Mouse (Mus musculus): Measurements from ENCODE around the gene Nectin2. TPM values are rescaled to one million over a fixed set of nuclear protein-coding genes. Genes with fewer than 3 reads are reported as not detected.

Nectin2 gene
- polyA plus RNA-seq, 1 experiment from 2014 or later: 46.7 TPM

DNA sequence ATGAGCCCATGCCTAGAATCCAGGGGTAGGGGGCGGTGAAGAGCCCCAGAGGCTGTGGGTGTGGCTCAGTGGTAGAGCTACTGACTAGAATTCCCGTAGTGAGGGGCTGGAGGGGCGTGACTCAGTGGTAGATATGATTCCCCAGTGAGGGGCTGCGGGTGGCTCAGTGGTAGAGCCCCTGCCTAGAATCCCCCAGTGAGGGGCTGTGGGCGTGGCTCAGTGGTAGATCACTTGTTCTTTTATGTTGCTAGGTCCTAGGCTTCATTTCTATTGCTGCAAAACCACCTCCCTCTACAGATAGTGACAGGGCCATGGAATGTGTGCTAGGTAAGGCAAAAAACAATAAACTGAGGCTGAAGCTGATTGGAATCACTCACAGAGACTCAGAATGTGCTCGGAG lies 54.4 kb downstream of the Nectin2 start:
- no peaks in the 10 kb centered on the region for H3K9me3 ChIP-seq (ENCODE audit: control insufficient read depth, low read length)
- H3K9ac ChIP-seq: no peak overlapping the region
- H3K27me3 ChIP-seq (ENCODE audit: control insufficient read depth, insufficient read depth, low read length): no peaks in the 10 kb centered on the region
- peaks cover 20% of the 10 kb centered on the region for H3K4me1 ChIP-seq (replicated peaks; ENCODE audit: control insufficient read depth, insufficient read depth, low read length)
- DNase-seq (ENCODE audit: low spot score): no peak
- H3K4me3 ChIP-seq (replicated peaks; ENCODE audit: low read length): no peak overlapping the region
- no peak overlapping the region for H3K4me2 ChIP-seq (replicated peaks)
- no peak for ATAC-seq (ENCODE audit: low FRiP score)
- H3K36me3 ChIP-seq (replicated peaks; ENCODE audit: control insufficient read depth, insufficient read depth): no peaks in the 10 kb centered on the region
- WGBS: 87% methylated on average over 6 of the region's 6 CpGs
- no peak overlapping the region for H3K27ac ChIP-seq

DNA sequence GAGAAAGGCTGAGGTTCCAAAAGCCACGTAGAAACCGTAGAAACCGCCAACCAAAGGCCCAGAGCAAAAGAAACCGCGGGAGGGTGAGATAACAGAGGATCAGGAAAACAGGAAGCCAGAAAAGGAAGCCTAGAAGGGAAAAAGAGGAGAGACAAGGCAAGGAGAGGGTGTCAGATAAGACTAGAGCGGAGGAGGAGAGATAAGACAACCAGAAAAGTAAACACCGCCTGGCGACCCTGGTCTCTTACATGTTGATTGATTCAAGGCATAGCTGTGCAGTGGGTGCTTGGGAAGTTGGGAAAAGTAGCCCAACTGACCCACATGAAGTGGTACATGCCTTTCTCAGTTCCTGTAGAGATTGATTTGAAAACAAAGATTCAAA lies 55.1 kb downstream of the Nectin2 start:
- no peak for ATAC-seq (ENCODE audit: low FRiP score)

DNA sequence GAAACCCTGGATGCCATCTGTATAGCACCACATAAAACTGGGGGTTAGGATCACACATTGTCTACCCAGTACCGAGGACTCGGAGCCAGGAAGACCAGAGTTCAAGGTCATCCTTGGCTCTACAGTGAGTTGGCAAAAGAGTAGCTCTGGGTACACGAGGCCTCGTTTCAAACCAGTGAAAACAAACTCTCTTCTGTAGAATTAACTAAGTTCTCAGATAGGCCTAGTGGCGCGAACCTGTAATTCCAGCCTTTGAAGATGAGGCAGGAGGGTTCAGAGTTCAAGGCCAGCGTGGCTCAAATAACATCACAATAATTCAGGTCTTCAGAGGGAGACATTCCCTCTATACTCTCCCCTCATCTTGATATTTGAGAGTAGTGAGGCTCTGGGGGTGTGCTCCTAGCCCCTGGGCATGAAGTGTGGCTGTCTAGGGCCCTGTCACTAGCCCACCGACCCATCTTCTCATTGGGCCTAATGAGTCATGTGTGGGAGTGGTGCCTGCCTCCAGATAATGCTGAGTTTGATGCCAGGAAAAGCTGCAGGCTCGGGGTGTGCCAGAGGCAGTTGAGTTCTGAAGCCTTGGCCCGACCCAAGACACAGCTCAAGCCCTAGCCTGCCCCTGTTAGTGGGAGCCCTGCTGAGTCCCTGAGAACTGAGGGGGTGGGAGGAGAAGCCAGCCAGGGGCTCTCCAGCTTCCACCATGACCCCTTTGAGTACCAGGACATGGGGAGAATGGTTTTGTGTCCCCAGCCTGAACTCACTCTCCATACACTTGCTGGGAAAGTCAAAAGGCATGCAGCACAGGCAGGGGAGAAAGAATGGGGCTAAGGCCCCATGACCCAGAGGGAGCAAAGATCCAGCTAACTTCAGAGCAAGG lies 55.7 kb downstream of the Nectin2 start:
- 87% methylated on average over 10 of the region's 10 CpGs for WGBS
- no peak overlapping the region for H3K27ac ChIP-seq

More for the DNA sequence above, 55.1 kb downstream of the Nectin2 start:
- no peak for DNase-seq (ENCODE audit: low spot score)
- WGBS: 58% methylated on average over 8 of the region's 8 CpGs
- Histone ChIP-seq H3K4me3 (replicated peaks; ENCODE audit: low read length) (no peak overlapping the region), H3K27me3 (ENCODE audit: control insufficient read depth, insufficient read depth, low read length) (no peaks in the 10 kb centered on the region), H3K27ac (no peak overlapping the region), H3K9me3 (ENCODE audit: control insufficient read depth, low read length) (no peaks in the 10 kb centered on the region), H3K4me1 (replicated peaks; ENCODE audit: control insufficient read depth, insufficient read depth, low read length) (peaks cover 20% of the 10 kb centered on the region), H3K9ac (no peak overlapping the region), H3K36me3 (replicated peaks; ENCODE audit: control insufficient read depth, insufficient read depth) (no peaks in the 10 kb centered on the region), H3K4me2 (replicated peaks) (no peak overlapping the region)

DNA sequence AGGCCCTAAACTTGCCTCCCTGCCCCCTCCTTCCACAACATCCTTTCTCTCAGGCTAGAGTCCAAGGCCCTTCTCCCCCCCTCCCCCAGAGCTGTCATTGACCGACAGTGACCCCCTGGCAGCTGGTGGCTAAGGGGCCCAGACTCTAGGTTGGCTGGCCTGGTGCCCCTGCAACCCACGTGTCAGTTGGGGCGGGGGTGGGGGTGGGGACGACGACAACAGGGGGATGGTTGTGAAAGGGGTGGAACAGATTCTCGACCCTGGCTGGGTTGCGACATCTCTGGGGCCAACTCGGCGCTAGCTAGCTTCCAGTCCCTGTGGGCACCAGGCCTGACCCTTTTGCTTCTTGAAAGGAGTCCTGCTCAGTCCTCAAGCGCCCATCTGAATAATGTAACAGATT lies 56.9 kb downstream of the Nectin2 start:
- H3K4me2 ChIP-seq (replicated peaks): no peak overlapping the region
- WGBS: 21% methylated on average over 9 of the region's 10 CpGs
- H3K9ac ChIP-seq: no peak overlapping the region
- DNase-seq (ENCODE audit: low spot score): no peak
- no peaks in the 10 kb centered on the region for H3K27me3 ChIP-seq (ENCODE audit: control insufficient read depth, insufficient read depth, low read length)
- ATAC-seq (ENCODE audit: low FRiP score): no peak
- H3K27ac ChIP-seq: no peak overlapping the region
- no peak overlapping the region for H3K4me3 ChIP-seq (replicated peaks; ENCODE audit: low read length)
- H3K4me1 ChIP-seq (replicated peaks; ENCODE audit: control insufficient read depth, insufficient read depth, low read length): peaks cover 9% of the 10 kb centered on the region; the same call in 1 of the 2 replicates
- H3K36me3 ChIP-seq (replicated peaks; ENCODE audit: control insufficient read depth, insufficient read depth): no peaks in the 10 kb centered on the region
- H3K9me3 ChIP-seq (ENCODE audit: control insufficient read depth, low read length): no peaks in the 10 kb centered on the region

More for the DNA sequence above, 55.7 kb downstream of the Nectin2 start:
- Histone ChIP-seq H3K4me3 (replicated peaks; ENCODE audit: low read length) (no peak overlapping the region), H3K9me3 (ENCODE audit: control insufficient read depth, low read length) (no peaks in the 10 kb centered on the region), H3K9ac (no peak overlapping the region), H3K27me3 (ENCODE audit: control insufficient read depth, insufficient read depth, low read length) (no peaks in the 10 kb centered on the region), H3K36me3 (replicated peaks; ENCODE audit: control insufficient read depth, insufficient read depth) (no peaks in the 10 kb centered on the region), H3K4me2 (replicated peaks) (no peak overlapping the region), H3K4me1 (replicated peaks; ENCODE audit: control insufficient read depth, insufficient read depth, low read length) (peaks cover 19% of the 10 kb centered on the region)
- DNase-seq (ENCODE audit: low spot score) (no peak), ATAC-seq (ENCODE audit: low FRiP score) (no peak)

DNA sequence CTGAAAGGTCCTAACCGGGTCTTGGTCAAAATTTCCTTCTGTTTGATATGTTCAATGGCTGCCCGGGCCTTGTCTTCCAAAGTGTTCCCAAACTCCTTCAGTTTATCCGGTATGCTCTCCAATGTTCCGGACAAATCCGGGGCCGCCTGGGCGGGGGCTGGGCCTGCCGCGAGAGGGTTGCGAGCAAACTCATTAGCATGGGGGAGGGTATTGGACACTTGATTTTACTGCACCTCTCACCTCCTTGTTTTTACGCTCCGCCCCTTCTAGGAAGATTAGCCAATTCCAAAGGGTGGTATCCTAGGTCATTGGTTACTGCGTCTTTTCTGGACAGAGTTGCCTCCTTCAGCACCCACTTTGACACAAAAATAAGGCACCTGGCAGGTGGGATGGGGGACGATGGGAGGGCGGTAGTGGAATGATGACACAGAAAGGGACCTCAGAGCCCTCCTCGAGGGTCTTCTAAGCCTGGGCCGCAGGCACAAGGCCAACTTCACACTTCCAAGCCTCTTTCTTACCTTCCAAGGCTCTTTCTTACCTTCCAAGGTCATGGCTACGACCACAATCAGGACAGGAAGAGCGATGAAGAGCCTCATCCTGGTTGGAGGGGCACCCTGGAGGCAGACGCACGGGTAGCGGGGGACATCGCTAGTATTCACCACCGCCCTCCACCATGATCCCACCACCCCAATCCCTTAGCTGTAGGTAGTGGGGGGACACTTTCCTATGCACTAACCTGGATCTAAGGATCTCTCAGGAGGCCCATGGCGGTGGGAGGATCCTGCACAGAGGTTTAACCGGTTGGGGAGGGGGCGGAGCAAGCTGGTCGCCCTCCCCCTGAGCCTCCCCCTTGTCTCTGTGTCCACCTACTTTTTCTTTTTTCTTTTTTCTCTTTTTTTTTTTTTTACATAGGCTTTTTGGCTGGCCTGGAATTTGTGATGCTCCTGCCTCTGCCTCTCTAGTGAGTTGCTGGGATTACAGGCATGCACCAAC lies 58.1 kb downstream of the Nectin2 start, which contains the start of gene Apoc1:
Gene Apoc1, minus strand, starts transcription at position 788 of the 993 bp plus-strand sequence.
- Histone ChIP-seq H3K27ac (no peak within 1 kb of the TSS), H3K9me3 (ENCODE audit: control insufficient read depth, low read length) (no peaks in the 10 kb centered on the region), H3K36me3 (replicated peaks; ENCODE audit: control insufficient read depth, insufficient read depth) (no peaks in the 10 kb centered on the region), H3K4me3 (replicated peaks; ENCODE audit: low read length) (no peak within 1 kb of the TSS), H3K4me2 (replicated peaks) (no peak within 1 kb of the TSS), H3K27me3 (ENCODE audit: control insufficient read depth, insufficient read depth, low read length) (no peaks in the 10 kb centered on the region), H3K4me1 (replicated peaks; ENCODE audit: control insufficient read depth, insufficient read depth, low read length) (0 out of 2 replicates have a peak, but pooled peaks cover 3% of the 10 kb centered on the region), H3K9ac (no peak within 1 kb of the TSS)
- ATAC-seq (ENCODE audit: low FRiP score): no peak
- WGBS: 52% methylated on average over 28 of the region's 28 CpGs
- no peak for DNase-seq (ENCODE audit: low spot score)

DNA sequence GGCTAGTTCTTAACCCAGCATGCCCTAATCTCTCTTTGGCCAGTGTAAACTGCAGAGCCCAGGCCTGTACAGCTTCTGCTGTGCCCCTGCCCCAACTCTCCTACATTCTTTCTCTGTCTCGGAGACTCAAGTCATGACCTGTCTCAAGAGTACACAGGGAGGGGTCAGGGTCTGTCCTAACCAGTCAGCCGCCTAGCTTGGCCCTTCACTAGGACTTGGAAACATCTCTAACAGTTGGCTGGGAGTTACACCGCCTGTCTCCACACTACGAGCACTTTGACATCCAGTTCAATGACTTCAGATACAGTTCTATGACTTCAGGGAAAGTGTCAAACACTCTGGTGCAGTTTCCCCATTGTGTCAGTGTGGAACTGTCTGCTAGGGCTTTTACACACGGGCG lies 58.8 kb downstream of the Nectin2 start:
- Histone ChIP-seq H3K4me1 (replicated peaks; ENCODE audit: control insufficient read depth, insufficient read depth, low read length) (0 out of 2 replicates have a peak, but pooled peaks cover 3% of the 10 kb centered on the region), H3K4me3 (replicated peaks; ENCODE audit: low read length) (no peak overlapping the region), H3K4me2 (replicated peaks) (no peak overlapping the region), H3K27ac (no peak overlapping the region), H3K9me3 (ENCODE audit: control insufficient read depth, low read length) (no peaks in the 10 kb centered on the region), H3K9ac (no peak overlapping the region), H3K27me3 (ENCODE audit: control insufficient read depth, insufficient read depth, low read length) (no peaks in the 10 kb centered on the region), H3K36me3 (replicated peaks; ENCODE audit: control insufficient read depth, insufficient read depth) (no peaks in the 10 kb centered on the region)
- DNase-seq (ENCODE audit: low spot score) (no peak), ATAC-seq (ENCODE audit: low FRiP score) (no peak)
- WGBS: 78% methylated on average over 6 of the region's 6 CpGs

DNA sequence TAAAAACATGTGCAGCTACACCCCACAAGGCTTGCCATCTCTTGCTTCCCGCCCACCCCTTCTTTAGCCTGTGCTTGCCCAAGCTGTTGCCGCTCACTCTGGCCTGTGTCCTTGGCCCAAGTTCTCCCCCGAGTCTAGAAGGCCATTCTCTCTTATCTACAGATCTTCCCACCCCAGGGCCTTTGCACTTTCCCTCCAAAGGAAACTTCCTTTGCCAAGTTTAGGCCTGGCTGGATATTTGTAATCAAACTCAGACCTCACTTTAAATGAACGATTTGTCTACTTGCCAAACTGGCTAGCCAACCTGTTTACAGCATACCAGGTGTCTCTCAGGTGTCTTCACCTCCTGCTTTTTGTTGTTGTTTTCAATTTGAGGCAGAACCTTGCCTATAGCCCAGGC lies 59.4 kb downstream of the Nectin2 start:
- Histone ChIP-seq H3K9me3 (ENCODE audit: control insufficient read depth, low read length) (no peaks in the 10 kb centered on the region), H3K4me2 (replicated peaks) (no peak overlapping the region), H3K27ac (no peak overlapping the region), H3K4me1 (replicated peaks; ENCODE audit: control insufficient read depth, insufficient read depth, low read length) (0 out of 2 replicates have a peak, but pooled peaks cover 3% of the 10 kb centered on the region), H3K36me3 (replicated peaks; ENCODE audit: control insufficient read depth, insufficient read depth) (no peaks in the 10 kb centered on the region), H3K27me3 (ENCODE audit: control insufficient read depth, insufficient read depth, low read length) (no peaks in the 10 kb centered on the region), H3K4me3 (replicated peaks; ENCODE audit: low read length) (no peak overlapping the region), H3K9ac (no peak overlapping the region)
- DNase-seq (ENCODE audit: low spot score): no peak
- no peak for ATAC-seq (ENCODE audit: low FRiP score)
- WGBS: 89% methylated on average over 4 of the region's 4 CpGs

DNA sequence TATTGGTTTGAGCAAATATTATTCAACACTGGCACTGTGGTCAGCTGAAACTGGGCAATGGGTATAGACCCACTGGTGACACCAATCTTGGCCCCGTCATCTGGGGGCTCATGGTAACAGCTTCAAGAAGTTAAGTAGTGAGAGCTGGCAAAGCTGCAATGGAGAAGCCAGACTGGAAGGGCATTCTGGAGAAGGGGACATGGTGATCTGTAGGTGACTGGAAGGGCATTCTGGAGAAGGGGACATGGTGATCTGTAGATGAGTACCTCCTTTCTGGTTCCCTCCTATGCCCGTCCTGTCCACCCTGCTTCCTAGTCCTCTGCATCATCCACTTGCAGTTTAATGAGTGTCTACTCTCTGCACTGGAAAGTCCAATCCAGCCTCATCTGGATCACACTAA lies 61.7 kb downstream of the Nectin2 start:
- no peak overlapping the region for H3K27ac ChIP-seq
- WGBS: 95% methylated on average over 2 of the region's 2 CpGs
- no peaks in the 10 kb centered on the region for H3K27me3 ChIP-seq (ENCODE audit: control insufficient read depth, insufficient read depth, low read length)
- 0 out of 2 replicates have a peak, but pooled peaks cover 3% of the 10 kb centered on the region for H3K4me1 ChIP-seq (replicated peaks; ENCODE audit: control insufficient read depth, insufficient read depth, low read length)
- no peak overlapping the region for H3K9ac ChIP-seq
- H3K4me2 ChIP-seq (replicated peaks): no peak overlapping the region
- H3K9me3 ChIP-seq (ENCODE audit: control insufficient read depth, low read length): no peaks in the 10 kb centered on the region
- H3K4me3 ChIP-seq (replicated peaks; ENCODE audit: low read length): no peak overlapping the region
- ATAC-seq (ENCODE audit: low FRiP score) (no peak), DNase-seq (ENCODE audit: low spot score) (no peak)
- H3K36me3 ChIP-seq (replicated peaks; ENCODE audit: control insufficient read depth, insufficient read depth): no peaks in the 10 kb centered on the region

DNA sequence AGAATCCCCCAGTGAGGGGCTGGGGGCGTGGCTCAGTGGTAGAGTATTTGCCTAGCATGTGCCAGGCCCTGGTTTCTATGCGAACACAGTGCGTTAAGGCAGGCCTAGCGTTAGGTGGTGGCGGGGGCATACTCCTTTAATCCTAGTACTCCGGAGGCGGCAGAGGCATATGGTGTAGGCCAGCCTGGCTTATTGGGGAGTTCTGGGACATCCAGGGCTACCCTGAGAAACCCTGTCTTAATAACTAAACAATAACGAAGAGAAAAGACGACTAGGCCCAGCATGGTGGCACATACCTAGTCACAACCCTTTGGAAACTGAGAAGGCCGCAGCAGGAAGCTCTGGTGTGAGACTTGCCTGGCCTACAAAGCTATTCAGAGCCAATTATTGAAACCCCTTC lies 62.2 kb downstream of the Nectin2 start:
- WGBS: 89% methylated on average over 10 of the region's 10 CpGs
- no peaks in the 10 kb centered on the region for H3K36me3 ChIP-seq (replicated peaks; ENCODE audit: control insufficient read depth, insufficient read depth)
- H3K4me3 ChIP-seq (replicated peaks; ENCODE audit: low read length): no peak overlapping the region
- no peaks in the 10 kb centered on the region for H3K9me3 ChIP-seq (ENCODE audit: control insufficient read depth, low read length)
- ATAC-seq (ENCODE audit: low FRiP score) (no peak), DNase-seq (ENCODE audit: low spot score) (no peak)
- H3K27me3 ChIP-seq (ENCODE audit: control insufficient read depth, insufficient read depth, low read length): no peaks in the 10 kb centered on the region
- H3K4me1 ChIP-seq (replicated peaks; ENCODE audit: control insufficient read depth, insufficient read depth, low read length): no peaks in the 10 kb centered on the region
- no peak overlapping the region for H3K9ac ChIP-seq
- no peak overlapping the region for H3K27ac ChIP-seq
- H3K4me2 ChIP-seq (replicated peaks): no peak overlapping the region
